Mouse (Mus musculus): ENCODE results near the gene Vwc2. TPM values are rescaled to one million over a fixed set of nuclear protein-coding genes. Genes with fewer than 3 reads are reported as not detected.

The Vwc2 gene
- total RNA-seq, 2 experiments from 2014 or later: 5.3 TPM

GRCm38 (mm10) chr11:11239346-11239745, 125.3 kb downstream of the Vwc2 start:
- DNase-seq (ENCODE audit: extremely low spot score in 1 of 2, low spot score in 1 of 2): no peak

GRCm38 (mm10) chr11:11242694-11243377, 128.8 kb downstream of the Vwc2 start:
- DNase-seq (ENCODE audit: extremely low spot score in 1 of 2, low spot score in 1 of 2): no peak

- no peak for DNase-seq (ENCODE audit: extremely low spot score in 1 of 2, low spot score in 1 of 2)
These were observed 143.3 kb downstream of the Vwc2 start for GRCm38 (mm10) chr11:11257348-11257747.

GRCm38 (mm10) chr11:11280128-11280527, 166.1 kb downstream of the Vwc2 start:
- DNase-seq (ENCODE audit: extremely low spot score in 1 of 2, low spot score in 1 of 2): no peak

- no peak for DNase-seq (ENCODE audit: extremely low spot score in 1 of 2, low spot score in 1 of 2)
These were observed 169.5 kb downstream of the Vwc2 start for GRCm38 (mm10) chr11:11283512-11283911.

Data from layer of hippocampus, postnatal 25 days (tissue).